Mouse (Mus musculus): Measurements from ENCODE around the gene B3gat2.

DNA sequence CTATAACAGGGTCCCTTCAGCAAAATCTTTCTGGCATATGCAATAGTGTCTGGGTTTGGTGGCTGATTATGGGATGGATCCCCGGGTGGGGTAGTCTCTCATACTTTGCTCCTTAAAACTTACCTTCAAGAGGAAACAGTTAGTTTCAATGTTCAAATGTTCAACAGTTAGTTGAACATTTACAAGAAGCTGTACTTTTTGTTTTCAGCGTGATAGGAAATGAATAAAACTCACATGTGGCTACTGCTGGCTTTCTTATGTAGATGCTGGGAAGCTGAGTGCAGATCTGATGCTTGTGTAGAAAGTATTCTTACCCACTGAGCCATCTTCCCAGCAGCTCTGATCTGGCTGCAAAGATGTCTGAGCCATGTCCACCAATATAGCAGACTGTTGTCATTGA, 8.5 kb upstream of the B3gat2 start:
- TF ChIP-seq CTCF (IDR thresholded peaks at IDR 0.05; ENCODE audit: insufficient read depth, low read length) = no peak
- no peak for TF ChIP-seq POLR2A (IDR thresholded peaks at IDR 0.05; ENCODE audit: borderline replicate concordance, extremely low read depth, low read depth, low read length)

Measured in lung, adult 2 months (tissue).